ENCODE assay signal across 24 mouse cellular contexts in the genomic region with DNA sequence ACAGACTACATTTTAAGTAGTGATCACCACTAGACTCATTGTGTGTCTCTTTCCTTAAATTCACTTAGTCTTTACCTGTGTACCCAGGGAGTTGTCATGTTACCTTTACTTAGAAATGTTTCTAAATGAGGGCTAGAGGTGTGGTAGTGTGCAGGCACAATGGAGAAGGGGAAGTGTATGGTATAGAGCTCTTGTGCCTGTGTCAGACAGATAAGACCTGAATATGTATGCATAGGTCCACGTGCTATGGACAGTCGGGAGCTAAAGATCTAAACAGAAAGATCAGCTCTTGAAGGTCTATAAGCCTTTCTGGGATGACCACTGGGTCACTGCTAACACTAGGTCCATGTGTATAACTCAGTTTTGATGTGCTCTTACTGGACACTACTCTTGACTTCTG.
A peak's percentile ranks its signal among the peaks of the same experiment; 100 is the strongest.
DNase-seq lines count a peak whose midpoint lies in the region; ATAC-seq and TF ChIP-seq lines count a peak whose summit lies in the region.
"Had no signal": no experiment of that assay in that cellular context is flagged by ENCODE, and none has a peak within 500 bp of the region (broad histone marks: within the 10 kb centered on the region; RNA-seq: fewer than 3 reads in every experiment).

No protein-coding gene starts in this region.

- WGBS in heart, embryonic 12.5 days, result 67% methylated on average over 2 of the region's 2 CpGs
- 20% methylated on average over 2 of the region's 2 CpGs for WGBS in liver, embryonic 16.5 days (ENCODE audit: insufficient replicate concordance)
- WGBS in neural tube, embryonic 15.5 days, result 92% methylated on average over 2 of the region's 2 CpGs

- H3K9me3 ChIP-seq in heart, embryonic 12.5 days (replicated peaks), result 0 out of 2 replicates have a peak, but pooled peaks cover 6% of the 10 kb centered on the region
- no peaks in the 10 kb centered on the region for H3K9me3 ChIP-seq in G1E (replicated peaks)
- no peaks in the 10 kb centered on the region for H3K9me3 ChIP-seq in liver, embryonic 16.5 days (replicated peaks; ENCODE audit: control insufficient read depth, low read length)
- 0 out of 2 replicates have a peak, but pooled peaks cover 2% of the 10 kb centered on the region for H3K9me3 ChIP-seq in neural tube, embryonic 15.5 days (replicated peaks)
- H3K9me3 ChIP-seq: embryonic facial prominence, embryonic 10.5 days; embryonic facial prominence, embryonic 15.5 days; forebrain, embryonic 13.5 days; neural tube, embryonic 12.5 days; stomach, embryonic 15.5 days had no signal

- H3K27ac ChIP-seq in heart, embryonic 12.5 days (ENCODE audit: poor library complexity, severe bottlenecking), result no peak overlapping the region
- peak overlapping the region; percentile 4; the same call in 1 of the 2 replicates for H3K27ac ChIP-seq in embryonic fibroblast, embryonic 13.5 days (ENCODE audit: insufficient read depth, low read length)
- H3K27ac ChIP-seq in liver, embryonic 16.5 days (ENCODE audit: low read length), result no peak overlapping the region
- H3K27ac ChIP-seq in neural tube, embryonic 15.5 days (replicated peaks), result no peak overlapping the region
- H3K27ac ChIP-seq: embryonic facial prominence, embryonic 10.5 days; embryonic facial prominence, embryonic 15.5 days; forebrain, embryonic 13.5 days; hindbrain, embryonic 14.5 days; neural tube, embryonic 12.5 days; stomach, embryonic 15.5 days had no signal

- intact Hi-C loops in heart, postnatal 14 days (cut with DNase I), result no loop called here

- H3K36me3 ChIP-seq in heart, embryonic 12.5 days, result peaks cover 18% of the 10 kb centered on the region
- H3K36me3 ChIP-seq in G1E (replicated peaks), result peaks cover 56% of the 10 kb centered on the region
- H3K36me3 ChIP-seq in liver, embryonic 16.5 days (ENCODE audit: control insufficient read depth, insufficient read depth), result 0 out of 2 replicates have a peak, but pooled peaks cover 4% of the 10 kb centered on the region
- 0 out of 2 replicates have a peak, but pooled peaks cover 14% of the 10 kb centered on the region for H3K36me3 ChIP-seq in neural tube, embryonic 15.5 days
- H3K36me3 ChIP-seq: stomach, embryonic 15.5 days had no signal

- DNase-seq in heart, postnatal 14 days, result no peak
- DNase-seq in G1E (ENCODE audit: low spot score), result peak; percentile 51
- no peak for DNase-seq in B cell, adult 2 months
- no peak for DNase-seq in gastrocnemius, postnatal 10 days
- DNase-seq: adrenal gland, postnatal 25 days; cerebellum, postnatal 10 days; gastrocnemius, postnatal 14 days; kidney, postnatal 4 days; layer of hippocampus, adult 9-11 months; lung, postnatal 4 days; right cerebral cortex, postnatal 14 days; thymus, postnatal 14 days had no signal

- no peak for TF ChIP-seq POLR2A in embryonic fibroblast, embryonic 13.5 days (IDR thresholded peaks at IDR 0.05; ENCODE audit: low read depth, low read length)

- no peaks in the 10 kb centered on the region for H3K27me3 ChIP-seq in heart, embryonic 12.5 days (replicated peaks)
- H3K27me3 ChIP-seq in G1E (ENCODE audit: insufficient read depth, low read length), result no peaks in the 10 kb centered on the region
- no peaks in the 10 kb centered on the region for H3K27me3 ChIP-seq in liver, embryonic 16.5 days (ENCODE audit: control insufficient read depth, insufficient read depth, low read depth, low read length)
- H3K27me3 ChIP-seq in neural tube, embryonic 15.5 days (replicated peaks), result no peaks in the 10 kb centered on the region
- H3K27me3 ChIP-seq: embryonic facial prominence, embryonic 15.5 days; forebrain, embryonic 13.5 days; neural tube, embryonic 12.5 days; stomach, embryonic 15.5 days had no signal

- no peak overlapping the region for H3K4me2 ChIP-seq in heart, embryonic 12.5 days
- no peak overlapping the region for H3K4me2 ChIP-seq in liver, embryonic 16.5 days (ENCODE audit: low read depth, low read length)
- no peak overlapping the region for H3K4me2 ChIP-seq in neural tube, embryonic 15.5 days
- H3K4me2 ChIP-seq: embryonic facial prominence, embryonic 15.5 days; forebrain, embryonic 13.5 days; hindbrain, embryonic 14.5 days; midbrain, embryonic 11.5 days; neural tube, embryonic 12.5 days; stomach, embryonic 15.5 days had no signal

- H3K4me1 ChIP-seq in heart, embryonic 12.5 days (replicated peaks), result peaks cover 31% of the 10 kb centered on the region
- peaks cover 52% of the 10 kb centered on the region for H3K4me1 ChIP-seq in G1E (ENCODE audit: insufficient read depth, low read depth, low read length)
- no peaks in the 10 kb centered on the region for H3K4me1 ChIP-seq in embryonic fibroblast, embryonic 13.5 days (ENCODE audit: control insufficient read depth, insufficient read depth, low read length)
- peaks cover 5% of the 10 kb centered on the region for H3K4me1 ChIP-seq in liver, embryonic 16.5 days (ENCODE audit: control insufficient read depth, low read depth, low read length)
- no peaks in the 10 kb centered on the region for H3K4me1 ChIP-seq in neural tube, embryonic 15.5 days
- H3K4me1 ChIP-seq: embryonic facial prominence, embryonic 15.5 days; forebrain, embryonic 13.5 days; neural tube, embryonic 12.5 days; stomach, embryonic 15.5 days had no signal

- TF ChIP-seq CTCF in G1E (IDR thresholded peaks at IDR 0.05; ENCODE audit: low read depth, low read length), result no peak
- TF ChIP-seq CTCF in embryonic fibroblast, embryonic 13.5 days (IDR thresholded peaks at IDR 0.05; ENCODE audit: borderline replicate concordance, insufficient read depth, low read length), result no peak

- ATAC-seq in heart, embryonic 12.5 days (ENCODE audit: insufficient number of reproducible peaks, low FRiP score), result peak; percentile 81
- peak; percentile 97 for ATAC-seq in G1E (ENCODE audit: extremely low read depth, insufficient number of reproducible peaks, low FRiP score, poor library complexity, severe bottlenecking)
- peak; percentile 70 for ATAC-seq in liver, embryonic 16.5 days (ENCODE audit: low read depth)
- no peak for ATAC-seq in neural tube, embryonic 15.5 days (ENCODE audit: low FRiP score)
- ATAC-seq: forebrain, embryonic 13.5 days had no signal

- no peak overlapping the region for H3K4me3 ChIP-seq in heart, embryonic 12.5 days
- no peak overlapping the region for H3K4me3 ChIP-seq in G1E (ENCODE audit: low read depth, low read length)
- H3K4me3 ChIP-seq in embryonic fibroblast, embryonic 13.5 days (ENCODE audit: insufficient read depth, low read length), result no peak overlapping the region
- H3K4me3 ChIP-seq in liver, embryonic 16.5 days (ENCODE audit: low read depth, low read length), result no peak overlapping the region
- no peak overlapping the region for H3K4me3 ChIP-seq in neural tube, embryonic 15.5 days (replicated peaks)
- H3K4me3 ChIP-seq: embryonic facial prominence, embryonic 10.5 days; embryonic facial prominence, embryonic 15.5 days; forebrain, embryonic 13.5 days; myocyte; neural tube, embryonic 12.5 days; stomach, embryonic 15.5 days had no signal

- no peak overlapping the region for H3K9ac ChIP-seq in heart, embryonic 12.5 days
- no peak overlapping the region for H3K9ac ChIP-seq in liver, embryonic 16.5 days (ENCODE audit: low read depth, low read length)
- H3K9ac ChIP-seq in neural tube, embryonic 15.5 days (replicated peaks), result no peak overlapping the region
- H3K9ac ChIP-seq: embryonic facial prominence, embryonic 15.5 days; forebrain, embryonic 13.5 days; hindbrain, embryonic 14.5 days; neural tube, embryonic 12.5 days; stomach, embryonic 15.5 days had no signal
